Mouse (Mus musculus): ENCODE data around the gene Cela2a. TPM values are rescaled to one million over a fixed set of nuclear protein-coding genes. Genes with fewer than 3 reads are reported as not detected.

Gene Cela2a
- total and polyA plus RNA-seq, 3 experiments, result 0.30 to 2.6 (median 0.43) TPM

GRCm38 (mm10) chr4:141872977-141873376, 47.0 kb upstream of the Cela2a start:
- Histone ChIP-seq H3K79me2 (replicated peaks; ENCODE audit: control insufficient read depth, extremely low read depth, insufficient read depth, poor library complexity, severe bottlenecking) (peaks cover 17% of the 10 kb centered on the region), H3K4me1 (ENCODE audit: control insufficient read depth in 1 of 2, insufficient read depth in 2 of 2) (peaks cover 29 to 61% of the 10 kb centered on the region in 2 experiments), H3K36me3 (replicated peaks in 1 of 2; ENCODE audit: control insufficient read depth in 1 of 2, insufficient read depth in 1 of 2, low read length in 1 of 2) (peaks cover 6 to 43% of the 10 kb centered on the region in 2 experiments), H3K9me3 (replicated peaks; ENCODE audit: low read length) (no peaks in the 10 kb centered on the region), H3K4me2 (ENCODE audit: insufficient read depth, low read depth, poor library complexity, severe bottlenecking) (peak overlapping the region; percentile 58; the same call in 1 of the 2 replicates), H3K4me3 (replicated peaks in 1 of 3; ENCODE audit: low read depth in 2 of 3, low read length in 2 of 3, poor library complexity in 1 of 3) (peak overlapping the region in 2 of 3 experiments; percentile 25 to 92), H3K27me3 (replicated peaks) (peaks cover 8% of the 10 kb centered on the region), H3K27ac (ENCODE audit: insufficient read depth, low read depth) (no peak overlapping the region), H3K9ac (ENCODE audit: insufficient read depth, low read depth) (no peak overlapping the region)
- dilution Hi-C loops (cut with MboI; ENCODE audit: extremely low pct_ligation_motif_present, extremely low pct_unique_long_range_greater_than_20kb, low sequenced_read_pairs), result no loop called here
- in situ Hi-C loops (cut with MboI; ENCODE audit: low pct_ligation_motif_present, low pct_unique_long_range_greater_than_20kb, low sequenced_read_pairs), result no loop called here
- DNase-seq (ENCODE audit: extremely low read depth), result no peak
- no peak for TF ChIP-seq EP300 (IDR thresholded peaks at IDR 0.05; ENCODE audit: low read length)

GRCm38 (mm10) chr4:141871909-141872308, 45.9 kb upstream of the Cela2a start:
- Histone ChIP-seq H3K79me2 (replicated peaks; ENCODE audit: control insufficient read depth, extremely low read depth, insufficient read depth, poor library complexity, severe bottlenecking) (peaks cover 17% of the 10 kb centered on the region), H3K27me3 (replicated peaks) (peaks cover 5% of the 10 kb centered on the region), H3K4me3 (replicated peaks in 1 of 3; ENCODE audit: low read depth in 2 of 3, low read length in 2 of 3, poor library complexity in 1 of 3) (peak overlapping the region in 2 of 3 experiments; percentile 13 to 92), H3K27ac (ENCODE audit: insufficient read depth, low read depth) (no peak overlapping the region), H3K9me3 (replicated peaks; ENCODE audit: low read length) (no peaks in the 10 kb centered on the region), H3K9ac (ENCODE audit: insufficient read depth, low read depth) (no peak overlapping the region), H3K4me1 (ENCODE audit: control insufficient read depth in 1 of 2, insufficient read depth in 2 of 2) (peaks cover 29 to 72% of the 10 kb centered on the region in 2 experiments), H3K4me2 (ENCODE audit: insufficient read depth, low read depth, poor library complexity, severe bottlenecking) (no peak overlapping the region), H3K36me3 (replicated peaks in 1 of 2; ENCODE audit: control insufficient read depth in 1 of 2, insufficient read depth in 1 of 2, low read length in 1 of 2) (peaks cover 8 to 54% of the 10 kb centered on the region in 2 experiments)
- TF ChIP-seq POLR2AphosphoS2 (IDR thresholded peaks at IDR 0.05; ENCODE audit: low read depth, low read length), result no peak
- TF ChIP-seq NELFE (IDR thresholded peaks at IDR 0.05; ENCODE audit: low read depth, low read length), result no peak
- no peak for TF ChIP-seq RCOR1 (conservative IDR thresholded peaks at IDR 0.05; ENCODE audit: low read depth, low read length)
- no peak for TF ChIP-seq UBTF (IDR thresholded peaks at IDR 0.05; ENCODE audit: low read depth, low read length)
- TF ChIP-seq SMC3 (IDR thresholded peaks at IDR 0.05; ENCODE audit: low read depth, low read length), result no peak
- no peak for TF ChIP-seq CTCF (conservative IDR thresholded peaks at IDR 0.05 in 1 of 2, IDR thresholded peaks at IDR 0.05 in 1 of 2; ENCODE audit: low read depth in 2 of 2, low read length in 2 of 2)
- TF ChIP-seq ZMIZ1 (IDR thresholded peaks at IDR 0.05; ENCODE audit: low read depth, low read length), result no peak
- no peak for TF ChIP-seq ZC3H11A (IDR thresholded peaks at IDR 0.05; ENCODE audit: low read depth, low read length)
- no peak for TF ChIP-seq MAX (IDR thresholded peaks at IDR 0.05; ENCODE audit: low read length)
- no peak for TF ChIP-seq BHLHE40 (IDR thresholded peaks at IDR 0.05; ENCODE audit: low read depth, low read length)
- TF ChIP-seq NRF1 (IDR thresholded peaks at IDR 0.05; ENCODE audit: low read depth, low read length), result no peak
- TF ChIP-seq ZNF384 (IDR thresholded peaks at IDR 0.05; ENCODE audit: low read depth, low read length), result no peak
- no peak for TF ChIP-seq JUN (IDR thresholded peaks at IDR 0.05; ENCODE audit: insufficient read depth, low read depth, low read length)
- no peak for TF ChIP-seq E2F4 (IDR thresholded peaks at IDR 0.05; ENCODE audit: insufficient replicate concordance, low read depth, low read length)
- TF ChIP-seq TCF12 (IDR thresholded peaks at IDR 0.05; ENCODE audit: low read depth, low read length), result no peak
- no peak for TF ChIP-seq CHD1 (IDR thresholded peaks at IDR 0.05; ENCODE audit: low read depth, low read length)
- no peak for TF ChIP-seq USF1 (IDR thresholded peaks at IDR 0.05; ENCODE audit: low read depth, low read length)
- TF ChIP-seq ZKSCAN1 (IDR thresholded peaks at IDR 0.05; ENCODE audit: borderline replicate concordance, low read depth, low read length), result no peak
- no peak for DNase-seq (ENCODE audit: extremely low read depth)
- dilution Hi-C loops (cut with MboI; ENCODE audit: extremely low pct_ligation_motif_present, extremely low pct_unique_long_range_greater_than_20kb, low sequenced_read_pairs) (no loop called here), in situ Hi-C loops (cut with MboI; ENCODE audit: low pct_ligation_motif_present, low pct_unique_long_range_greater_than_20kb, low sequenced_read_pairs) (no loop called here)
